Mouse (Mus musculus): Measurements from ENCODE around the gene Cdt1. TPM values are rescaled to one million over a fixed set of nuclear protein-coding genes. Genes with fewer than 3 reads are reported as not detected.
"Not testable (repeated sequence)": the region's sequence is repeated elsewhere in the genome, so short reads cannot be mapped to it uniquely, and the experiment has no call there.

Gene Cdt1
- total RNA-seq, 2 experiments from 2014 or later, result 14.7 to 17.1 TPM

GRCm38 (mm10) chr8:122573176-122573575 lies 5.4 kb downstream of the Cdt1 start:
- not testable (repeated sequence) for DNase-seq (ENCODE audit: low spot score in 2 of 2)

GRCm38 (mm10) chr8:122573577-122573976 lies 5.8 kb downstream of the Cdt1 start:
- DNase-seq (ENCODE audit: low spot score in 2 of 2), result no peak

- DNase-seq (ENCODE audit: low spot score in 2 of 2), result no peak
Measured at GRCm38 (mm10) chr8:122574264-122574663, 6.4 kb downstream of the Cdt1 start.

- DNase-seq (ENCODE audit: low spot score in 2 of 2), result no peak
Measured at GRCm38 (mm10) chr8:122574667-122575251, 6.9 kb downstream of the Cdt1 start.

GRCm38 (mm10) chr8:122575286-122575685 lies 7.5 kb downstream of the Cdt1 start:
- DNase-seq (ENCODE audit: low spot score in 2 of 2), result no peak

- no peak for DNase-seq (ENCODE audit: low spot score in 2 of 2)
Measured at GRCm38 (mm10) chr8:122575735-122576647, 8.2 kb downstream of the Cdt1 start.

- DNase-seq (ENCODE audit: low spot score in 2 of 2), result peak; percentile 74 to 88
Measured at GRCm38 (mm10) chr8:122576648-122577022, 8.8 kb downstream of the Cdt1 start, which contains the start of gene Aprt. TSS of gene Aprt (minus strand) at chr8:122576909.

- no peak for DNase-seq (ENCODE audit: low spot score in 2 of 2)
Measured at GRCm38 (mm10) chr8:122577116-122577515, 9.3 kb downstream of the Cdt1 start.

- DNase-seq (ENCODE audit: low spot score in 2 of 2), result no peak
Measured at GRCm38 (mm10) chr8:122579196-122579595, 11.4 kb downstream of the Cdt1 start.

GRCm38 (mm10) chr8:122580926-122581325 lies 13.1 kb downstream of the Cdt1 start:
- no peak for DNase-seq (ENCODE audit: low spot score in 2 of 2)

- no peak for DNase-seq (ENCODE audit: low spot score in 2 of 2)
Measured at GRCm38 (mm10) chr8:122584981-122585380, 17.2 kb downstream of the Cdt1 start.

GRCm38 (mm10) chr8:122585411-122585891 lies 17.6 kb downstream of the Cdt1 start:
- DNase-seq (ENCODE audit: low spot score in 2 of 2), result no peak

GRCm38 (mm10) chr8:122586171-122586570 lies 18.4 kb downstream of the Cdt1 start:
- no peak for DNase-seq (ENCODE audit: low spot score in 2 of 2)

GRCm38 (mm10) chr8:122586749-122587148 lies 18.9 kb downstream of the Cdt1 start:
- DNase-seq (ENCODE audit: low spot score in 2 of 2), result no peak

- DNase-seq (ENCODE audit: low spot score in 2 of 2), result no peak
Measured at GRCm38 (mm10) chr8:122593240-122593639, 25.4 kb downstream of the Cdt1 start.

GRCm38 (mm10) chr8:122593783-122594507 lies 26.1 kb downstream of the Cdt1 start:
- no peak for DNase-seq (ENCODE audit: low spot score in 2 of 2)

GRCm38 (mm10) chr8:122596031-122596430 lies 28.2 kb downstream of the Cdt1 start:
- no peak for DNase-seq (ENCODE audit: low spot score in 2 of 2)

- DNase-seq (ENCODE audit: low spot score in 2 of 2), result no peak
Measured at GRCm38 (mm10) chr8:122600666-122601065, 32.9 kb downstream of the Cdt1 start.

GRCm38 (mm10) chr8:122604640-122605039 lies 36.8 kb downstream of the Cdt1 start:
- DNase-seq (ENCODE audit: low spot score in 2 of 2), result no peak

- no peak for DNase-seq (ENCODE audit: low spot score in 2 of 2)
Measured at GRCm38 (mm10) chr8:122605367-122605766, 37.6 kb downstream of the Cdt1 start.

- no peak for DNase-seq (ENCODE audit: low spot score in 2 of 2)
Measured at GRCm38 (mm10) chr8:122606810-122607209, 39.0 kb downstream of the Cdt1 start.

- no peak for DNase-seq (ENCODE audit: low spot score in 2 of 2)
Measured at GRCm38 (mm10) chr8:122610209-122610608, 42.4 kb downstream of the Cdt1 start.

Data from gastrocnemius, postnatal 4 days (tissue).